23 mouse cellular contexts compared by ENCODE assay signal in the genomic region with DNA sequence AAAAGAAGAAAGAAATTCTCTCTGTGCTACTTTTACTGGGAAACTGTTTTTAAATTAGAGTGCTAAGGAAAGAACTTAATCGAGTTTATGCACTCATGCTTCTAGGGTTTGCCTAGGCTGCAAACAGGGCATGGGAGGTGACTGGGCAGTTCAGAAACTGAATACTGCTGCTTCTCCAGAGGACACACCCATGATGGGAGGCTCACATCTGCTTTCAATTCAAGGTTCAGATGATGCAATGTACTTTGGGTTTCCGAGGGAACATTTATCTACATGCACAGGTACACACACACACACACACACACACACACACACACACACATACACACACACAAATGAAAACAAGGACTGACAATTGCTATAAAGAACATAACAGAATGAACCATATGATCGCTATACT.
A peak's percentile ranks its signal among the peaks of the same experiment; 100 is the strongest.
DNase-seq lines count a peak whose midpoint lies in the region; ATAC-seq and TF ChIP-seq lines count a peak whose summit lies in the region.
"Had no signal": no experiment of that assay in that cellular context is flagged by ENCODE, and none has a peak within 500 bp of the region (broad histone marks: within the 10 kb centered on the region; RNA-seq: fewer than 3 reads in every experiment).

No protein-coding gene starts in this region.

- peaks cover 0 to 8% of the 10 kb centered on the region in 2 experiments; a peak in 2 of 4 replicates for H3K36me3 ChIP-seq in MEL (ENCODE audit: control insufficient read depth in 1 of 2, insufficient read depth in 2 of 2, low read length in 2 of 2)
- no peaks in the 10 kb centered on the region for H3K36me3 ChIP-seq in intestine, postnatal 0 days (ENCODE audit: control insufficient read depth, insufficient read depth)
- H3K36me3 ChIP-seq: embryonic facial prominence, embryonic 12.5 days; embryonic facial prominence, embryonic 15.5 days; hindbrain, embryonic 12.5 days; hindbrain, embryonic 15.5 days had no signal

- WGBS in intestine, postnatal 0 days = 74% methylated on average over 3 of the region's 3 CpGs

- peak overlapping the region in 1 of 2 experiments; percentile 37; a peak in 1 of 4 replicates for H3K4me3 ChIP-seq in MEL (ENCODE audit: control insufficient read depth in 1 of 2, insufficient read depth in 1 of 2, low read depth in 2 of 2, low read length in 2 of 2)
- no peak overlapping the region for H3K4me3 ChIP-seq in intestine, postnatal 0 days (ENCODE audit: low read depth, low read length)
- H3K4me3 ChIP-seq: embryonic facial prominence, embryonic 12.5 days; embryonic facial prominence, embryonic 15.5 days; hindbrain, embryonic 12.5 days; hindbrain, embryonic 15.5 days had no signal

- ATAC-seq in intestine, postnatal 0 days = no peak
- ATAC-seq: forebrain, embryonic 14.5 days; forebrain, postnatal 0 days had no signal

- peak; percentile 7 for DNase-seq in embryo, embryonic 10 days (ENCODE audit: low spot score)
- DNase-seq in embryo, embryonic 9.5 days (ENCODE audit: extremely low spot score) = no peak
- peak; percentile 38 for DNase-seq in 3T3-L1 (ENCODE audit: low read depth, low spot score)
- peak; percentile 59 for DNase-seq in MEL (ENCODE audit: low read depth, low spot score)
- DNase-seq in embryo, embryonic 11 days = peak; percentile 5
- no peak for DNase-seq in spleen, adult 18-20 months
- DNase-seq in thymus, postnatal 36 days = no peak
- DNase-seq: adrenal gland, adult 2 months; adrenal gland, postnatal 14 days; B cell, adult 2 months; cerebellum, adult 11 months; cerebellum, adult 2 months; cerebellum, adult 9-11 months; forebrain, postnatal 0 days; gastrocnemius, postnatal 36 days; kidney, adult 11 months had no signal

- TF ChIP-seq CTCF in MEL (IDR thresholded peaks at IDR 0.05 in 2 of 3, conservative IDR thresholded peaks at IDR 0.05 in 1 of 3; ENCODE audit: control insufficient read depth in 1 of 3, insufficient read depth in 1 of 3, low read depth in 2 of 3, low read length in 3 of 3, poor library complexity in 1 of 3, severe bottlenecking in 1 of 3) = no peak
- no peak for TF ChIP-seq CTCF in intestine, postnatal 0 days (IDR thresholded peaks at IDR 0.05; ENCODE audit: low read depth)

- H3K4me1 ChIP-seq in MEL (ENCODE audit: control insufficient read depth in 1 of 2, insufficient read depth in 2 of 2, low read length in 2 of 2) = peaks cover 2 to 8% of the 10 kb centered on the region in 2 experiments
- H3K4me1 ChIP-seq in intestine, postnatal 0 days (replicated peaks; ENCODE audit: control insufficient read depth, insufficient read depth, low read length) = no peaks in the 10 kb centered on the region
- H3K4me1 ChIP-seq: embryonic facial prominence, embryonic 12.5 days; embryonic facial prominence, embryonic 15.5 days; hindbrain, embryonic 12.5 days; hindbrain, embryonic 15.5 days had no signal

- no peaks in the 10 kb centered on the region for H3K27me3 ChIP-seq in MEL (ENCODE audit: control insufficient read depth in 1 of 2, insufficient read depth in 2 of 2, low read length in 2 of 2)
- no peaks in the 10 kb centered on the region for H3K27me3 ChIP-seq in intestine, postnatal 0 days (replicated peaks; ENCODE audit: control insufficient read depth, insufficient read depth, low read length)
- H3K27me3 ChIP-seq: embryonic facial prominence, embryonic 12.5 days; embryonic facial prominence, embryonic 15.5 days; hindbrain, embryonic 12.5 days; hindbrain, embryonic 15.5 days had no signal

- H3K9me3 ChIP-seq in MEL (replicated peaks; ENCODE audit: insufficient read depth, low read length) = no peaks in the 10 kb centered on the region
- H3K9me3 ChIP-seq in intestine, postnatal 0 days (ENCODE audit: control insufficient read depth) = no peaks in the 10 kb centered on the region
- H3K9me3 ChIP-seq: embryonic facial prominence, embryonic 12.5 days; embryonic facial prominence, embryonic 15.5 days; hindbrain, embryonic 12.5 days; hindbrain, embryonic 15.5 days had no signal

- no peaks in the 10 kb centered on the region for H3K79me2 ChIP-seq in MEL (ENCODE audit: control insufficient read depth, insufficient read depth, low read length, poor library complexity)

- TF ChIP-seq RAD21 in MEL (IDR thresholded peaks at IDR 0.05; ENCODE audit: low read depth, low read length) = no peak

- no peak overlapping the region for H3K27ac ChIP-seq in MEL (ENCODE audit: control insufficient read depth, low read depth, low read length)
- no peak overlapping the region for H3K27ac ChIP-seq in intestine, postnatal 0 days (ENCODE audit: low read depth, low read length)
- H3K27ac ChIP-seq: embryonic facial prominence, embryonic 12.5 days; embryonic facial prominence, embryonic 15.5 days; hindbrain, embryonic 12.5 days; hindbrain, embryonic 15.5 days had no signal

- H3K4me2 ChIP-seq in intestine, postnatal 0 days (replicated peaks; ENCODE audit: low read depth) = no peak overlapping the region
- H3K4me2 ChIP-seq: embryonic facial prominence, embryonic 12.5 days; embryonic facial prominence, embryonic 15.5 days; heart, embryonic 11.5 days; hindbrain, embryonic 12.5 days; hindbrain, embryonic 15.5 days had no signal

- TF ChIP-seq EP300 in MEL (IDR thresholded peaks at IDR 0.05; ENCODE audit: low read depth in 1 of 2, low read length in 2 of 2) = no peak; a peak in 1 of 4 replicates

- no peak for TF ChIP-seq POLR2A in MEL (IDR thresholded peaks at IDR 0.05; ENCODE audit: control insufficient read depth in 1 of 2, insufficient read depth in 1 of 2, low read depth in 1 of 2, low read length in 2 of 2, poor library complexity in 1 of 2)

- H3K9ac ChIP-seq in MEL (ENCODE audit: control insufficient read depth, low read depth, low read length, poor library complexity, severe bottlenecking) = no peak overlapping the region; the same call in 1 of the 2 replicates
- H3K9ac ChIP-seq in intestine, postnatal 0 days (ENCODE audit: low read depth, low read length) = no peak overlapping the region
- H3K9ac ChIP-seq: embryonic facial prominence, embryonic 12.5 days; embryonic facial prominence, embryonic 15.5 days; forebrain, postnatal 0 days; hindbrain, embryonic 12.5 days; hindbrain, embryonic 15.5 days had no signal

TF ChIP-seq in MEL, 35 proteins besides CTCF, POLR2A, EP300 and RAD21:
- TF ChIP-seq RCOR1 (IDR thresholded peaks at IDR 0.05; ENCODE audit: low read depth, low read length) = no peak
- peak; percentile 38; the same call in 1 of the 2 replicates for TF ChIP-seq ETS1 (IDR thresholded peaks at IDR 0.05; ENCODE audit: low read depth, low read length)
- no peak for TF ChIP-seq MEF2A (IDR thresholded peaks at IDR 0.05; ENCODE audit: extremely low read depth, insufficient replicate concordance, low read depth, low read length, poor library complexity, severe bottlenecking)
TF ChIP-seq in MEL: peak in this region for 1.

Comparison
In these comparisons a context has a peak if more than half of its experiments do, and no peak if none do; other contexts are left out.
1. DNase-seq: peak in embryo, embryonic 10 days (single experiment), 3T3-L1 (single experiment), MEL (single experiment) and embryo, embryonic 11 days (single experiment); none in embryo, embryonic 9.5 days (single experiment), spleen, adult 18-20 months (0 of 2) and thymus, postnatal 36 days (0 of 2).